Mouse (Mus musculus): ENCODE data around the gene Slc1a7.

The Slc1a7 gene

DNA sequence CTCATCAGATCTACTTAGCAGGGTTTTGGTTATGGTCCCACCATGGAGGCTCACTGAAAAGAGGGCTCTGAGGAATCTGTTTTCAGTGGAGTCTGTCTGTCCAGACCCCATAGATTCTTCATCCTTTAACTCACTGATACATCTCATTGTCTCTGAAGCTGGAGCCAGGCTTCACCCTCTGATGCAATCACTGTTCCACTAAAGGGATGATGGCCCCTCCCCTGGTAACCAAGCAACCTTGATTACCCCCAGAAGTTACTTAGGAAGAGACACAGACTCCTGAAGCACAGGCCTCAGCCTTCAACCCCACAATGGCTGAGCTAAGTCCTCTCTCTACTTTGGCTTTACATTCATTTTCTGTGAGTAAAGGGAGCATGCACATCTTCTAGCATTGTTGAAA is 1.6 kb downstream of the Slc1a7 start:
- no peak for DNase-seq (ENCODE audit: low spot score in 2 of 2)

GRCm38 (mm10) chr4:107971162-107971561 is 3.0 kb downstream of the Slc1a7 start:
- no peak for DNase-seq (ENCODE audit: low spot score in 2 of 2)

DNA sequence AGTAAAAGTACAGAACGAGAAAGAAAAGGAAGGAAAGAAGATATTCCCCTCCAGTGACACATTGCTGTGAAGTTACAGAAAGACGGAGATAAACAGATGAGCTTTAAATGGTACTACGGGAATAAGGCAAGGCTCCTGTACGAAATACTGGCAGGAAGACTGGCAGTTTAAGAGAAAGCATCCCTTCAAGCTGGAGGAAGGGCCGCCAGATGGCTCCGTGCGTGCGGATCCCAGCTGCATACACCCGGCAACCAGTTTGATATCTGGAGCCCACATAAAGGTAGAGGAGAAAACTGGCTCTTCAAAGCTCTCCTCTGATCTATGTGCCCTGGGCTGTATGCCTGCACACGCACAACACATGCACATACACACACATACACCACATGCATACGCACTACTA is 6.4 kb downstream of the Slc1a7 start:
- no peak for DNase-seq (ENCODE audit: low spot score in 2 of 2)

DNA sequence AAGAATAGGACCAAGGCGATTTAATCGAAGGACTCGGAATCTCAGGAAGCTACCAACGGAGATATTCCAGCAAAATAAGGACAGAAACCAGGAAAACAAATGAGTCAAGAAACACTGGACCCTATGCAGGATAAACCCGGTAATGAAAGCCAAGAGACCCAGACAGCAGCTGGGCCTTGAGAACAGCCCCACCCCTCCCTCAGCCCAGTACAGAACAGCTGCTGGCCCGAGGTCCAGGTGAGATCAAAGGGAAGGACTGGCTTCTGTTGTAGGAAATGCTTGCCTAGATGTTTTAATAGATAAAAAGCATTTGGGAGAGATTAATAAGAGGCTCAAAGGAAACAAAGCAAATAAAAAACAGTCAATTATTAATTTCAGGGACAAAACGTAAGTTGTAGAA is 6.9 kb downstream of the Slc1a7 start:
- no peak for DNase-seq (ENCODE audit: low spot score in 2 of 2)

- no peak for DNase-seq (ENCODE audit: low spot score in 2 of 2)
These were observed 9.5 kb downstream of the Slc1a7 start for GRCm38 (mm10) chr4:107977593-107977992.

DNA sequence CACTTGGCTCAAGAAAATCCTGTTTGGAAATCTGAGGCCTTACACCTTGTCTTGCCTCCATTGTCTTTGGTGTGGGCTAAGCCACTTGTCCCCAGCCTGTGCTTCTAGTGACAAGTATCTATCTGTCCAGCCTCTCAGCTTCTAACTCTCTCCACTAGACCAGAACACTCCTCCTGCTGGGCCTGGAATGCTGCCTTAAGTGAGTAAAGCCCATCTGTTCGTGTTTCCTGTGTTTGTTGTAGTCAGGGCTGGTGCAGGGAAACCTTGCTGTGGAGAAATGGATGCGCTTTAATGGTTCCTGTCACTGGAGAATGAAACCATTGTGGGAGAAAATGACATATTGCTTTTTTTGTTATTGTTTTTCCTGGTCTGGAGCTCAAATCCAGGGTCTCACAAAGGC is 11.4 kb downstream of the Slc1a7 start:
- DNase-seq (ENCODE audit: low spot score in 2 of 2) = no peak

DNA sequence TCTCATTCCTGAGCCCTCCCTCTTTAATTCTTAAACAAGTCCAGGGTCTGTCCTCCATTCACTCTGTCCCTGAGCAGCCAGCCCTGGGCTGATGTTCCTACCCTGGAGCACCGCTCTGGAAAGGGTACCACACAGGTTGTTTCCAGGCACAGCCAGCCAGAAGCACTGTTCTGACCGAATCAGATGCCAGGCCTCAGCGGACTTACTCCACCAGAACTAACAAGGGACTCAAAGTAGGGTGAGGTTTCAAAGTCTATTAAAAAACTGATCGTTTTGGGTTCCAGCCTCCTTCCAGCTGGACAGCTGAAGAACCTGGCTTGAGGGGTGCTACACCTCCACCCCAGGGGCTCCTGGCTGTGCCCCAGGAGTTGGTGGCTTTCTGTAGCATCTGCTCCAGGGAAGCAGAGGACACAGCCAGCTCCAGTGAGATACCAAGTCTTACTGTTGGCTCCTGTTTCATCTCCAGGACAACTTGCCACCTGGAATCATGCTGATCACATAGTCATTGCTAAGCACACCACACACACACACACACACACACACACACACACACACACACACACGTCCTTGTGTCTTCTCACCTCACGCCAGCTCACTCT is 12.0 kb downstream of the Slc1a7 start:
- no peak for DNase-seq (ENCODE audit: low spot score in 2 of 2)

GRCm38 (mm10) chr4:107983717-107984116 is 15.6 kb downstream of the Slc1a7 start:
- no peak for DNase-seq (ENCODE audit: low spot score in 2 of 2)

- DNase-seq (ENCODE audit: low spot score in 2 of 2) = peak; percentile 63 to 65
These were observed 16.3 kb downstream of the Slc1a7 start for GRCm38 (mm10) chr4:107984282-107984981.

- no peak for DNase-seq (ENCODE audit: low spot score in 2 of 2)
These were observed 17.7 kb downstream of the Slc1a7 start for GRCm38 (mm10) chr4:107985812-107986211.

GRCm38 (mm10) chr4:107986386-107987168 is 18.4 kb downstream of the Slc1a7 start:
- no peak for DNase-seq (ENCODE audit: low spot score in 2 of 2)

GRCm38 (mm10) chr4:107988931-107989330 is 20.8 kb downstream of the Slc1a7 start:
- no peak for DNase-seq (ENCODE audit: low spot score in 2 of 2)

- no peak for DNase-seq (ENCODE audit: low spot score in 2 of 2)
These were observed 22.7 kb downstream of the Slc1a7 start for GRCm38 (mm10) chr4:107990818-107991217.

DNA sequence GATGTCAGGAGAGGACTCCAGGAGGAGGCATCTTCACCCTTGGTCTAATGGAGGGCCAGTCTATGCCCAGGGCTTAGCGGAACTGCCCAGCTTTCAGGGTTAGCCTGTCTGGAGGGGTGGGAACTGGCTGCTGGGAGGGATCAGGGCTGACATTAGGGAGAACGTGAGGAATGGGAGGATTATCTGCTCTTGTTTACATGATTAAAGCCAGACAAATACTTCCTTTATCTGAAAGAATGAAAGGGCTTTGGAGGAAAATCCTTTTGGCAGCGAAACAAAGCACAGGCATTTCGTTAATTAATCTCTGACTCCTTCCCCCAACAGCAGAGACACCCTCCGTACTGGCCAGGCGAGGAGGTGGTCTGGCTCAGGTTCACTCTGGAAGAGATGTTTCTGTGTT is 23.7 kb downstream of the Slc1a7 start:
- DNase-seq (ENCODE audit: low spot score in 2 of 2) = no peak

GRCm38 (mm10) chr4:107995011-107995410 is 26.9 kb downstream of the Slc1a7 start:
- DNase-seq (ENCODE audit: low spot score in 2 of 2) = no peak

DNA sequence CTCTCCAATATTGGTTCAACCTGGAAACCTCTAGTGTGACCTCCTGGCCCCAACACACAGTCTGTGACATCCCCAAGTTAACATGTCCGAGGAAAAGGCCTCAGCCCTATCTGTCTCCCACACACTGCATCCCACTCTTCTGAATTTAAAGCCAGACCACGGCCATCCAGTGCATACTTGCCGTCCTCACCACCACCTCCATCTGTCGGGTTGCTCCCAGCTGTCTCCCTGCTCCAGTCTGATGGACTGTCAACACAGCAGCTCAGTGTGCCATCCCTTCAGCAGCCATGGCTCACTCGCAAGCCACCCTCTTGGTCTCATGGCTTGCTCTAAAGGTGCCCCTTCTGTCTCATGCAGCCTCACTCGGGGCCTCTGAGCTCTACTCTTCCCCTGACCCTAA is 27.6 kb downstream of the Slc1a7 start:
- no peak for DNase-seq (ENCODE audit: low spot score in 2 of 2)

GRCm38 (mm10) chr4:107996418-107996986 is 28.4 kb downstream of the Slc1a7 start:
- no peak for DNase-seq (ENCODE audit: low spot score in 2 of 2)

DNA sequence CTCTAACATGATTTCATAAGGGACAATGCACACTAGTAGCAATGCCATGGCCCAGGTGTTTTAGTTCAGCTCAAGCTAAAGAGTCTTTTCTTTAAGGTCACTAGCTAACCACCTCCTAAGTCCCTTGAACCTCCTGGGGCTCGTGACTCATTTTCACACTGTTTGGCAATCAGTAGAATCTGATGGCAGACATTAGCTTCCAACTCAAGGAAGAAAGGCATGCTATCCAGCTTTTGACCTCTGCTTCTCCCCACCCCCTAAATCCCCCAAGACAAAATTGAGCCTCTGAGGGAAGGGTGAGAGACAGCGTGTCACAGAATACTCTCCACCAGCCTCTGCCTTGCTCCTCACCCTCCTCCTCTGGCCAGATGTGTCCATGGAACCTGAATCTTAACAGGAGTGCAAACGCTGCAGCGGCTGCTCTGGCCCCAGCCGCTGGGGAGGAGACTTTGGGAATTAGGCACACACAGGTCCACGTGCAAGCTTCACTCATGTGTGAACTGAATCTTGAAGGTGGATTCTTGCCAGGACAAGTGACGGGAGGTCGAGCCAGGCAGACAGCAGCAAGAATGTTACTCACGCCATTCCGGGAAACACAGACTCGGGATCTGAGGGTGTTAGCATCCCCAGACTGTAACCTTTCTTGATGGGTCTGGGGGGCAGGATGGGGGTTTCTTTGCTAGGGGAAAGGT is 30.7 kb downstream of the Slc1a7 start:
- DNase-seq (ENCODE audit: low spot score in 2 of 2) = no peak

- DNase-seq (ENCODE audit: low spot score in 2 of 2) = no peak
These were observed 31.2 kb downstream of the Slc1a7 start for GRCm38 (mm10) chr4:107999380-107999779.

GRCm38 (mm10) chr4:108005328-108005727 is 37.2 kb downstream of the Slc1a7 start:
- DNase-seq (ENCODE audit: low spot score in 2 of 2) = no peak

GRCm38 (mm10) chr4:108007532-108008103 is 39.5 kb downstream of the Slc1a7 start:
- DNase-seq (ENCODE audit: low spot score in 2 of 2) = no peak

DNA sequence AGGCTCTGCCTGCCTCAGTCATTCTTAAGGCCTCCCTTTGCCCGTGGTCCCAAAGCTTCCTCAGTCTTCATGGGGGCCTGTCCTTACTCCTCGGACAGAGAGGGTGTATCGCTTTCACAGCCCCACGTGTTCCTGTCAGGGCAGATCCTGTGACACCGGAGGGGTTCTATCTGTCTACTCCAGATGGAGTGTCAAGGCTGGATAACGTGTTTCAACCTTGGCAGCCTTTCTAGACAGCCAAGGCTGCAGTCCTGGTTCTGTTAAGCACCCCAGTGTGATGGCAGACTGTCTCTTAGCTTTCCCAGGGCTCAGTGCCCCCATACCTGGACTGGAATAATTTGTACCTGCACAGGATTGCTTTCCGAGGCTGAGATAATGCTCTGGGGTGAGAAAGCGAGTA is 40.4 kb downstream of the Slc1a7 start:
- no peak for DNase-seq (ENCODE audit: low spot score in 2 of 2)

All from frontal cortex, postnatal 10 days (tissue).